Mouse (Mus musculus) spleen, adult 2 months (tissue): Measurements from ENCODE around the gene Inpp4b.

ENCODE experiments used
- CTCF ChIP-seq: fragments of 200-500 bp; IDR thresholded peaks from 2 replicates; pipeline ENCODE4 v1.5.1; 2011; ENCODE audit warnings: mild to moderate bottlenecking, inconsistent platforms; ENCODE audit not compliant: insufficient read depth, insufficient read length, insufficient replicate concordance; ENCODE audit errors: extremely low read depth
- POLR2A ChIP-seq: fragments of 200-500 bp; IDR thresholded peaks from 2 replicates; pipeline ENCODE4 v1.6.1; 2011; ENCODE audit warnings: low read depth, low read length, inconsistent platforms

GRCm38 (mm10) chr8:81731332-81731731, 389.0 kb downstream of the Inpp4b start:
- TF ChIP-seq POLR2A (no peak), CTCF (no peak)
